Comparison of ENCODE assay signal across 24 mouse cellular contexts in the genomic region with DNA sequence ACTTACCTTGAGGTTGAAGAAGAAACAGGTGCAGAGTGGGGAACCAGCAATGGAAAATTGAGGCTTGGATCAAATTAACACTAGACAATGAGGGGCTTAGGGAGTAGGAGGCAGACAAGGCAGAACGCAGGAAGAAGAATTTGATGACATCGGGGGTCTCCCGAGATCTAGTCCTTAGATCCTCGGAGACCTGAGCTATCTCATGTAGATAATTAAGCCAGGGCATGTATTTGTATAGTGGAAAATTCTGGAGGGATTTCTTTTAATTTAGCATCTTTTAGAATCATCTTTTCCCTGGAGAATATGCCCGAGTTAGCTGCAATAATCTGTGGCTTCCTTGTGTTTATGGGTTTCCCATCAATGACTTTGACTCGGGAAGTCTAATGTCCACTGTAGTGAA. TPM values are rescaled to one million over a fixed set of nuclear protein-coding genes. Genes with fewer than 3 reads are reported as not detected.
"Had no signal": no experiment of that assay in that cellular context is flagged by ENCODE, and none has a peak within 500 bp of the region (broad histone marks: within the 10 kb centered on the region; RNA-seq: fewer than 3 reads in every experiment).

A gene (minus strand): TSS at position 101 of the 400 bp plus-strand sequence.

- H3K9ac ChIP-seq: neural tube, embryonic 13.5 days; neural tube, embryonic 15.5 days; stomach, embryonic 15.5 days had no signal

- DNase-seq: retina, postnatal 1 day; right cerebral cortex, adult 18-20 months; right cerebral cortex, postnatal 14 days; right cerebral cortex, postnatal 25 days; right cerebral cortex, postnatal 4 days; spleen, adult 18-20 months; thymus, adult 18-20 months; thymus, adult 2 months; thymus, postnatal 14 days; thymus, postnatal 25 days; thymus, postnatal 36 days; thymus, postnatal 4 days had no signal

- H3K4me2 ChIP-seq: neural tube, embryonic 13.5 days; neural tube, embryonic 15.5 days; stomach, embryonic 15.5 days had no signal

- H3K4me1 ChIP-seq: neural tube, embryonic 13.5 days; neural tube, embryonic 15.5 days; stomach, embryonic 15.5 days had no signal

- H3K9me3 ChIP-seq: neural tube, embryonic 13.5 days; neural tube, embryonic 15.5 days; stomach, embryonic 15.5 days had no signal

- H3K27me3 ChIP-seq: neural tube, embryonic 13.5 days; neural tube, embryonic 15.5 days; stomach, embryonic 15.5 days had no signal

- H3K27ac ChIP-seq: neural tube, embryonic 13.5 days; neural tube, embryonic 15.5 days; stomach, embryonic 15.5 days; stomach, postnatal 0 days had no signal

- H3K36me3 ChIP-seq: neural tube, embryonic 13.5 days; neural tube, embryonic 15.5 days; stomach, embryonic 15.5 days had no signal

- H3K4me3 ChIP-seq: neural tube, embryonic 13.5 days; neural tube, embryonic 15.5 days; stomach, embryonic 15.5 days had no signal

RNA-seq across cellular contexts. Expression of the gene that starts here (rescaled TPM):
- polyA plus RNA-seq: neural tube, embryonic 13.5 days; neural tube, embryonic 14.5 days; neural tube, embryonic 15.5 days; small intestine, adult 2 months; spleen, adult 2 months; stomach, embryonic 14.5 days; stomach, embryonic 15.5 days; stomach, embryonic 16.5 days; stomach, postnatal 0 days; testis, adult 2 months; thymus, adult 2 months; thymus, postnatal 0 days; urinary bladder, adult 2 months had no signal
